Mouse (Mus musculus) embryonic facial prominence, embryonic 13.5 days (tissue): ENCODE measurements around the gene Insyn1. TPM values are rescaled to one million over a fixed set of nuclear protein-coding genes. Genes with fewer than 3 reads are reported as not detected.

ENCODE experiments used
- ATAC-seq: fragments of 200-750 bp; cut with Nextera tagmentation; 2 replicates; pipeline ENCODE4 v1.8.0; 2017; ENCODE audit warnings: low read depth; ENCODE audit not compliant: insufficient number of reproducible peaks, insufficient read depth, low FRiP score, low TSS enrichment
- H3K27ac ChIP-seq: fragments of 300-500 bp; sonication (generic); 2 replicates; pipeline ENCODE4 v1.5.1; 2015; ENCODE audit warnings: moderate library complexity, mild to moderate bottlenecking, inconsistent platforms
- H3K27me3 ChIP-seq: fragments of 300-500 bp; sonication (generic); 2 replicates; pipeline ENCODE4 v1.6.1; 2015; ENCODE audit warnings: mild to moderate bottlenecking, inconsistent platforms
- H3K36me3 ChIP-seq: fragments of 300-500 bp; sonication (generic); 2 replicates; pipeline ENCODE4 v1.6.1; 2015; ENCODE audit warnings: mild to moderate bottlenecking, inconsistent platforms
- H3K4me1 ChIP-seq: fragments of 300-500 bp; sonication (generic); 2 replicates; pipeline ENCODE4 v1.6.1; 2015; ENCODE audit warnings: inconsistent platforms
- H3K4me2 ChIP-seq: fragments of 300-500 bp; sonication (generic); 2 replicates; pipeline ENCODE4 v1.6.1; 2015; ENCODE audit warnings: moderate library complexity, mild to moderate bottlenecking, inconsistent platforms
- H3K4me3 ChIP-seq: fragments of 300-500 bp; sonication (generic); 2 replicates; pipeline ENCODE4 v1.5.1; 2015; ENCODE audit warnings: mild to moderate bottlenecking, inconsistent platforms
- H3K9ac ChIP-seq: fragments of 300-500 bp; sonication (generic); 2 replicates; pipeline ENCODE4 v1.6.1; 2015; ENCODE audit warnings: mild to moderate bottlenecking, inconsistent platforms
- H3K9me3 ChIP-seq: fragments of 300-500 bp; sonication (generic); 2 replicates; pipeline ENCODE4 v1.6.1; 2016; ENCODE audit warnings: inconsistent platforms
- WGBS: fragments of 180-500 bp; shearing (Covaris S2); methylation state at CpG from one replicate; pipeline ENCODE4 v1.1.7; 2015; ENCODE audit warnings: mixed read lengths; 5-methylcytosine and 5-hydroxymethylcytosine counted together
- polyA plus RNA-seq: library from polyadenylated mRNA; unstranded; fragments of >200 nt; fragmentation: Nextera tagmentation; extraction: Ambion mirVana; gene quantifications from 2 replicates; pipeline ENCODE4 v1.2.1, GENCODE M21; 2015

Gene Insyn1
- polyA plus RNA-seq, 1 experiment from 2014 or later: 5.1 TPM

DNA sequence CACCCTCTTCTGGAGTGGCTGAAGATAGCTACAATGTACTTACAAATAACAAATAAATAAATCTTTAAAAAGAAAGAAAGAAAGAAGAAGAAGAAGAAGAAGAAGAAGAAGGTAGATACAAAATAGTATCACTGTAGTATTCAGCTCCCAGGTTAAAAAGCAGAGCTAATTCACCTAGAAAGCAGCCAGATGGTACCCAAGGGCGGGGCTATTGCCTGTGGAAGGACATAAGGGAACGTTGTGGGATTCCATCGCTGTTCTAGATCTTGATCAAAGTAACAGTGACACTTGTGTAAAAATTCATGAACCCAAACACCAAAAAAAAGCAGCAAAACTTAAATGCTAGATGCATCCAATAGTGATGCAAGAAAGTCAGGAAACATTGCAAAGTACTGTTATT is 31.6 kb downstream of the Insyn1 start:
- no peaks in the 10 kb centered on the region for H3K27me3 ChIP-seq
- peaks cover 20% of the 10 kb centered on the region for H3K4me1 ChIP-seq
- H3K4me3 ChIP-seq: no peak overlapping the region
- WGBS: 80% methylated on average over 3 of the region's 3 CpGs
- H3K27ac ChIP-seq: no peak overlapping the region
- no peak for ATAC-seq
- no peak overlapping the region for H3K9ac ChIP-seq
- H3K36me3 ChIP-seq: peaks cover 10% of the 10 kb centered on the region
- no peak overlapping the region for H3K4me2 ChIP-seq
- H3K9me3 ChIP-seq: no peaks in the 10 kb centered on the region

GRCm38 (mm10) chr9:58520816-58521581 is 32.6 kb downstream of the Insyn1 start:
- WGBS: 72% methylated on average over 5 of the region's 5 CpGs
- Histone ChIP-seq H3K27ac (no peak overlapping the region), H3K9me3 (no peaks in the 10 kb centered on the region), H3K4me2 (no peak overlapping the region), H3K4me3 (no peak overlapping the region), H3K4me1 (peaks cover 20% of the 10 kb centered on the region), H3K9ac (no peak overlapping the region), H3K27me3 (no peaks in the 10 kb centered on the region), H3K36me3 (peaks cover 19% of the 10 kb centered on the region)
- ATAC-seq: no peak

DNA sequence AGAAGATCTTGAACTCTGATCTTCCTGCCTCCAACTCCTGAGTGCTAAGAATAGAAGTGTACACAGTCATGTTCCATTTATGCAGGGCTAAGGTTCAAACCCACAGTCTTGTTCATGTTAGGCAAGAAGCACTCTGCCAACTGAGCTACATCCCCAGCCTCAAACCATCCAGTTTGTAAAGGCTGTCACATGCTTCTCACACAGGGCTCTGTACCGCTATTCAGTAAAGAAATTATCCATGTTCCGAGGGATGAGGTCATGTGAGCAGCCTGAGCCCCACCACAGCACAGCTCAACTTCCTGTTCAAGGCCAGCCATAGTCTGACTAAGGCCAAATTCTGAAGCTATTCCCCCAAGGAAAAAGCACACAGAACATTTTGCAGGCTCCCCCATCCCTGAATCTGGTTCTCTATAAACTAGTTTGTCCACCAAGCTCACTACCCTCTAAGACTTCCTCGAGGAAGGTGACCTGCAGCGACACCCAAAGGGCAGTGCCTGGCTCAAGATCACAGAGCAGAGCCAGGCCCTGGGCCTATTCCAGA is 33.5 kb downstream of the Insyn1 start:
- Histone ChIP-seq H3K4me1 (peaks cover 20% of the 10 kb centered on the region), H3K27me3 (no peaks in the 10 kb centered on the region), H3K4me2 (no peak overlapping the region), H3K4me3 (no peak overlapping the region), H3K9ac (no peak overlapping the region), H3K9me3 (no peaks in the 10 kb centered on the region), H3K27ac (no peak overlapping the region), H3K36me3 (peaks cover 28% of the 10 kb centered on the region)
- WGBS: 44% methylated on average over 4 of the region's 4 CpGs
- ATAC-seq: no peak

DNA sequence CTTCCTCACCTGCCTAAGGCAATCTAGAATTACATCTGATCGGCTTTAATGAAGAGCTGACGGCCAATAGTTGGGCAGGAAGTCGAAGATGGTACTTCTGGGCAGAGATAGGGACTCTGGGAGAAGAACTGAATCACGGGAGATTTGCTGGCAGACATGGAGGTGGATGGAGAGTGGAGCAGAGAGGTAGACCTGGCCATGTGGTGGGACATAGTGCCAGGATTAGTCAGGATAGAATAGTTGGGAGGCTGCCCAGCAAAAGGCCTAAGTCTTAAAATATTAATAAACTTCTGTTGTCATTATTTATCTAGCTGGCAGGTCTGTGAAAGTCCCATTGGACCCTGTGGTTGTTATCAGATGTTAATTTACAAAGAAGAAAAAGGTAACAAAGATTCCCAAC is 36.7 kb downstream of the Insyn1 start:
- Histone ChIP-seq H3K36me3 (peaks cover 56% of the 10 kb centered on the region), H3K4me1 (0 out of 2 replicates have a peak, but pooled peaks cover 4% of the 10 kb centered on the region), H3K9ac (no peak overlapping the region), H3K27ac (no peak overlapping the region), H3K4me3 (no peak overlapping the region), H3K9me3 (no peaks in the 10 kb centered on the region), H3K4me2 (no peak overlapping the region), H3K27me3 (no peaks in the 10 kb centered on the region)
- no peak for ATAC-seq
- 75% methylated on average over 4 of the region's 4 CpGs for WGBS

- 0 out of 2 replicates have a peak, but pooled peaks cover 3% of the 10 kb centered on the region for H3K4me1 ChIP-seq
- H3K27ac ChIP-seq: no peak overlapping the region
- no peak for ATAC-seq
- peaks cover 81% of the 10 kb centered on the region for H3K36me3 ChIP-seq
- no peak overlapping the region for H3K4me3 ChIP-seq
- H3K9ac ChIP-seq: no peak overlapping the region
- H3K9me3 ChIP-seq: no peaks in the 10 kb centered on the region
- no peak overlapping the region for H3K4me2 ChIP-seq
- H3K27me3 ChIP-seq: no peaks in the 10 kb centered on the region
- WGBS: 75% methylated on average over 4 of the region's 4 CpGs
These were observed 39.4 kb downstream of the Insyn1 start for GRCm38 (mm10) chr9:58527841-58528240.

- no peak overlapping the region for H3K4me3 ChIP-seq
- 0 out of 2 replicates have a peak, but pooled peaks cover 3% of the 10 kb centered on the region for H3K4me1 ChIP-seq
- 79% methylated on average over 13 of the region's 13 CpGs for WGBS
- H3K36me3 ChIP-seq: peaks cover 91% of the 10 kb centered on the region
- no peak overlapping the region for H3K9ac ChIP-seq
- no peak for ATAC-seq
- H3K9me3 ChIP-seq: no peaks in the 10 kb centered on the region
- no peak overlapping the region for H3K27ac ChIP-seq
- H3K27me3 ChIP-seq: no peaks in the 10 kb centered on the region
- no peak overlapping the region for H3K4me2 ChIP-seq
These were observed 42.0 kb downstream of the Insyn1 start for GRCm38 (mm10) chr9:58530407-58530806.

DNA sequence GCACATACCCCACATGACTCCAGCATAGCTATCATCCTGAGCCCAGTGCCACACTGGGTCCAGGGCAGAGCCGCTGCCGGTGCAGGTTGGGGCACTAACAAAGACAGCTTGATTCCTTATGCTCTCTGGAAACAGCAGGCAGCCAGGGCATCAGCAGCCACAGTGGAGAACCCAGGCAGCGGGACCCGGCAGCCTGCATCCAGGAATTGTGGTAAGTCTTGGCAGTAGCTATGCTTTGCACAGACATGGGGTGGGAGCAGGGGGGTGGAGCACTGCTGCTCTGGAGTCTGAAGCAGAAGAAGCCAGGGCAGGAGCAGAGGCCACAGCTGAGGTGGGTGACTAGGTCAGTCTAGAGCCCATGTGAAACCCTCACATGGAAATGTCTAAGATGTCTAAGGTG is 43.8 kb downstream of the Insyn1 start:
- peaks cover 90% of the 10 kb centered on the region for H3K36me3 ChIP-seq
- H3K4me1 ChIP-seq: 0 out of 2 replicates have a peak, but pooled peaks cover 3% of the 10 kb centered on the region
- H3K9ac ChIP-seq: no peak overlapping the region
- H3K4me3 ChIP-seq: no peak overlapping the region
- ATAC-seq: no peak
- no peak overlapping the region for H3K27ac ChIP-seq
- no peaks in the 10 kb centered on the region for H3K27me3 ChIP-seq
- H3K9me3 ChIP-seq: no peaks in the 10 kb centered on the region
- WGBS: 90% methylated on average over 4 of the region's 4 CpGs
- H3K4me2 ChIP-seq: no peak overlapping the region

DNA sequence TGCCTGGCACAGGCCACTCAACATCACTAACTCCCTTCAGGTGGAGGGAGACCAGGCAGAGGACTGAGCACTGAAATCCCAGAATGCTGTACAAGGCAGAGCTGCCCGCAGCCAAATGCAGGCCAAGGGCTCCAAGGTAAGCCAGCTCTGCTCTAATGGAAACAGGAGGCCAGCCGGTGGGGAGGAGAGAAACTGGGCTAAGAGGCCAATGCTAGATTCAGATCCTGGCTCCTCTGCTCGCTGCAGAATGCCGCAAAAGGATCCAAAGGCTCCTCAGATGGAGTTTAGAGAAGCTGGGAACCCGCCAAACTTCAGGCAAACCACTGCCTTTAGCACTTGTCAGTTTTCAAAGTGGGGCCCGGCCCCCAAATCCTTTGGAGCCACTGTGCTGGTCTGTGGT is 44.9 kb downstream of the Insyn1 start:
- no peak overlapping the region for H3K4me2 ChIP-seq
- ATAC-seq: no peak

GRCm38 (mm10) chr9:58534766-58535165 is 46.4 kb downstream of the Insyn1 start:
- 31% methylated on average over 1 of the region's 1 CpGs for WGBS
- H3K4me1 ChIP-seq: 0 out of 2 replicates have a peak, but pooled peaks cover 3% of the 10 kb centered on the region
- H3K27ac ChIP-seq: no peak overlapping the region
- ATAC-seq: no peak
- H3K4me2 ChIP-seq: no peak overlapping the region
- no peaks in the 10 kb centered on the region for H3K27me3 ChIP-seq
- no peak overlapping the region for H3K9ac ChIP-seq
- H3K4me3 ChIP-seq: no peak overlapping the region
- no peaks in the 10 kb centered on the region for H3K9me3 ChIP-seq
- peaks cover 84% of the 10 kb centered on the region for H3K36me3 ChIP-seq

More for the DNA sequence above, 44.9 kb downstream of the Insyn1 start:
- H3K4me3 ChIP-seq: no peak overlapping the region
- peaks cover 88% of the 10 kb centered on the region for H3K36me3 ChIP-seq
- H3K27me3 ChIP-seq: no peaks in the 10 kb centered on the region
- no peak overlapping the region for H3K27ac ChIP-seq
- no peaks in the 10 kb centered on the region for H3K9me3 ChIP-seq
- no peak overlapping the region for H3K9ac ChIP-seq
- 0 out of 2 replicates have a peak, but pooled peaks cover 3% of the 10 kb centered on the region for H3K4me1 ChIP-seq
- WGBS: 87% methylated on average over 6 of the region's 6 CpGs

- H3K9ac ChIP-seq: no peak overlapping the region
- H3K27ac ChIP-seq: no peak overlapping the region
- no peak overlapping the region for H3K4me3 ChIP-seq
- no peak overlapping the region for H3K4me2 ChIP-seq
- H3K4me1 ChIP-seq: 0 out of 2 replicates have a peak, but pooled peaks cover 2% of the 10 kb centered on the region
- no peaks in the 10 kb centered on the region for H3K9me3 ChIP-seq
- peaks cover 82% of the 10 kb centered on the region for H3K36me3 ChIP-seq
- ATAC-seq: 0 out of 2 replicates have a peak, but pooled peaks have one; percentile 54
- WGBS: 79% methylated on average over 20 of the region's 20 CpGs
- H3K27me3 ChIP-seq: no peaks in the 10 kb centered on the region
These were observed 47.2 kb downstream of the Insyn1 start for GRCm38 (mm10) chr9:58535447-58536134.

DNA sequence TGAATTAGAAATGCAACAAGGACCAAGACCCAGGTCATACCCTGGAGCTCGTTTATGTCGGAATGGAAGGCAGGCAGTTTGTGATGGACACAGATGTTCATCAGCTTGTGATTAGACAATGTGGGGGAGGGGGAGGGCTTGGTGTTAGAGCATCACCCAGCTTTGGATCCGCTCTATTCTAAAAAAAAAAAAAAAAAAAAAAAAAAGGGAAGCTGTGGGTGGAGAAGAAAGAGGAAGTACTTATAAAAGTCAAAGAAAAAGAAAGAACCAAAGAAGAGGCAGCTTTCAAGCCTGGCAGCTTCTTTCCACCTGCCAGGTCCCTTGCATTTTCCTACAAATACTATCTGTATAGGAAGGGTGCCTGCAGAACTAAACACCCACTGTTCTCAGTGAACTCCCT is 49.4 kb downstream of the Insyn1 start:
- no peak for ATAC-seq
- H3K36me3 ChIP-seq: peaks cover 64% of the 10 kb centered on the region
- 75% methylated on average over 3 of the region's 3 CpGs for WGBS

More for the DNA sequence above, 49.4 kb downstream of the Insyn1 start:
- H3K9me3 ChIP-seq: no peaks in the 10 kb centered on the region
- H3K4me2 ChIP-seq: no peak overlapping the region
- peaks cover 12% of the 10 kb centered on the region for H3K4me1 ChIP-seq
- H3K4me3 ChIP-seq: no peak overlapping the region
- no peak overlapping the region for H3K9ac ChIP-seq
- no peaks in the 10 kb centered on the region for H3K27me3 ChIP-seq
- H3K27ac ChIP-seq: no peak overlapping the region
